Mouse (Mus musculus) megakaryocyte, embryonic 14.5 days (primary cell): ENCODE results near the gene Nodal.

Experiments
- FLI1 ChIP-seq: IDR thresholded peaks from 2 replicates; pipeline ENCODE4 v1.6.1; 2012; ENCODE audit warnings: low read length, inconsistent platforms, mixed read lengths
- GATA1 ChIP-seq: IDR thresholded peaks from 3 replicates; pipeline ENCODE4 v1.6.1; 2012; ENCODE audit warnings: mixed read lengths, low read length, inconsistent platforms, borderline replicate concordance

- TF ChIP-seq GATA1, result no peak
- TF ChIP-seq FLI1, result no peak
Observed at GRCm38 (mm10) chr10:61417672-61418071, at the start of gene Nodal.
